Mouse (Mus musculus): ENCODE measurements around the gene Fzd1. TPM values are rescaled to one million over a fixed set of nuclear protein-coding genes. Genes with fewer than 3 reads are reported as not detected.

Fzd1 gene
- total and polyA plus RNA-seq, 2 experiments from 2014 or later: 7.1 to 65.8 TPM

GRCm38 (mm10) chr5:4732241-4733229, 25.3 kb downstream of the Fzd1 start:
- no peak for TF ChIP-seq CTCF (IDR thresholded peaks at IDR 0.05; ENCODE audit: low read depth)
- no peak overlapping the region for H3K27ac ChIP-seq
- no peak for ATAC-seq

GRCm38 (mm10) chr5:4731743-4732215, 26.1 kb downstream of the Fzd1 start:
- no peaks in the 10 kb centered on the region for H3K9me3 ChIP-seq (ENCODE audit: low read length)
- H3K27ac ChIP-seq: no peak overlapping the region
- TF ChIP-seq CTCF (IDR thresholded peaks at IDR 0.05; ENCODE audit: low read depth): no peak
- ATAC-seq (no peak), DNase-seq (ENCODE audit: low spot score) (no peak)
- no peak overlapping the region for H3K4me2 ChIP-seq (ENCODE audit: low read depth, low read length)
- no peaks in the 10 kb centered on the region for H3K4me1 ChIP-seq (ENCODE audit: insufficient read depth, low read length)
- H3K27me3 ChIP-seq (ENCODE audit: insufficient read depth, low read length): no peaks in the 10 kb centered on the region
- WGBS: 41% methylated on average over 5 of the region's 5 CpGs
- H3K9ac ChIP-seq (replicated peaks; ENCODE audit: low read length): no peak overlapping the region
- no peaks in the 10 kb centered on the region for H3K36me3 ChIP-seq (ENCODE audit: insufficient read depth, low read length)
- H3K4me3 ChIP-seq (ENCODE audit: low read length): no peak overlapping the region

More at GRCm38 (mm10) chr5:4732241-4733229, 25.3 kb downstream of the Fzd1 start:
- Histone ChIP-seq H3K4me3 (ENCODE audit: low read length) (no peak overlapping the region), H3K36me3 (ENCODE audit: insufficient read depth, low read length) (no peaks in the 10 kb centered on the region), H3K4me2 (ENCODE audit: low read depth, low read length) (no peak overlapping the region), H3K9ac (replicated peaks; ENCODE audit: low read length) (no peak overlapping the region), H3K27me3 (ENCODE audit: insufficient read depth, low read length) (no peaks in the 10 kb centered on the region), H3K4me1 (ENCODE audit: insufficient read depth, low read length) (no peaks in the 10 kb centered on the region), H3K9me3 (ENCODE audit: low read length) (no peaks in the 10 kb centered on the region)
- 33% methylated on average over 10 of the region's 10 CpGs for WGBS
- DNase-seq (ENCODE audit: low spot score): no peak

GRCm38 (mm10) chr5:4731064-4731463, 26.8 kb downstream of the Fzd1 start:
- no peaks in the 10 kb centered on the region for H3K4me1 ChIP-seq (ENCODE audit: insufficient read depth, low read length)
- H3K27me3 ChIP-seq (ENCODE audit: insufficient read depth, low read length): no peaks in the 10 kb centered on the region
- ATAC-seq (no peak), DNase-seq (ENCODE audit: low spot score) (no peak)
- no peak overlapping the region for H3K4me3 ChIP-seq (ENCODE audit: low read length)
- no peaks in the 10 kb centered on the region for H3K36me3 ChIP-seq (ENCODE audit: insufficient read depth, low read length)
- H3K4me2 ChIP-seq (ENCODE audit: low read depth, low read length): no peak overlapping the region
- no peak overlapping the region for H3K27ac ChIP-seq
- WGBS: 86% methylated on average over 3 of the region's 3 CpGs
- TF ChIP-seq CTCF (IDR thresholded peaks at IDR 0.05; ENCODE audit: low read depth): no peak
- no peaks in the 10 kb centered on the region for H3K9me3 ChIP-seq (ENCODE audit: low read length)
- no peak overlapping the region for H3K9ac ChIP-seq (replicated peaks; ENCODE audit: low read length)

Small RNA genes within 50 kb of the gene (microRNA-seq; reads per million reads assigned to microRNA genes)
- 0 reads per million in 2 experiments for gene Gm44483
